Mouse (Mus musculus) liver, adult 2 months (tissue): ENCODE measurements around the gene Hes7.

Source experiments
- CTCF ChIP-seq: fragments of 200-500 bp; IDR thresholded peaks from 2 replicates; pipeline ENCODE4 v1.5.1; 2011; ENCODE audit warnings: low read depth, low read length, control low read depth
- POLR2A ChIP-seq: fragments of 200-500 bp; IDR thresholded peaks from 2 replicates; pipeline ENCODE4 v1.6.1; 2011; ENCODE audit warnings: low read length, control low read depth; ENCODE audit not compliant: insufficient read depth; ENCODE audit errors: extremely low read depth

- no peak for TF ChIP-seq CTCF
- no peak for TF ChIP-seq POLR2A
Measured at GRCm38 (mm10) chr11:69087082-69087481, 33.1 kb upstream of the Hes7 start.
